Mouse (Mus musculus) spleen, postnatal 4 days (tissue): ENCODE data around the gene Efcab2.
A peak's percentile ranks its signal among the peaks of the same experiment; 100 is the strongest.

Experiments
- DNase-seq, 2 experiments: peaks; one replicate each; pipeline ENCODE4 v3.0.0; 2022; ENCODE audit warnings: low spot score in 2 of 2

Efcab2 gene

GRCm38 (mm10) chr1:178405951-178406711 is at the start of gene Efcab2:
Gene Efcab2, plus strand, starts transcription at chr1:178406085.
- peak; percentile 91 to 95 for DNase-seq

DNA sequence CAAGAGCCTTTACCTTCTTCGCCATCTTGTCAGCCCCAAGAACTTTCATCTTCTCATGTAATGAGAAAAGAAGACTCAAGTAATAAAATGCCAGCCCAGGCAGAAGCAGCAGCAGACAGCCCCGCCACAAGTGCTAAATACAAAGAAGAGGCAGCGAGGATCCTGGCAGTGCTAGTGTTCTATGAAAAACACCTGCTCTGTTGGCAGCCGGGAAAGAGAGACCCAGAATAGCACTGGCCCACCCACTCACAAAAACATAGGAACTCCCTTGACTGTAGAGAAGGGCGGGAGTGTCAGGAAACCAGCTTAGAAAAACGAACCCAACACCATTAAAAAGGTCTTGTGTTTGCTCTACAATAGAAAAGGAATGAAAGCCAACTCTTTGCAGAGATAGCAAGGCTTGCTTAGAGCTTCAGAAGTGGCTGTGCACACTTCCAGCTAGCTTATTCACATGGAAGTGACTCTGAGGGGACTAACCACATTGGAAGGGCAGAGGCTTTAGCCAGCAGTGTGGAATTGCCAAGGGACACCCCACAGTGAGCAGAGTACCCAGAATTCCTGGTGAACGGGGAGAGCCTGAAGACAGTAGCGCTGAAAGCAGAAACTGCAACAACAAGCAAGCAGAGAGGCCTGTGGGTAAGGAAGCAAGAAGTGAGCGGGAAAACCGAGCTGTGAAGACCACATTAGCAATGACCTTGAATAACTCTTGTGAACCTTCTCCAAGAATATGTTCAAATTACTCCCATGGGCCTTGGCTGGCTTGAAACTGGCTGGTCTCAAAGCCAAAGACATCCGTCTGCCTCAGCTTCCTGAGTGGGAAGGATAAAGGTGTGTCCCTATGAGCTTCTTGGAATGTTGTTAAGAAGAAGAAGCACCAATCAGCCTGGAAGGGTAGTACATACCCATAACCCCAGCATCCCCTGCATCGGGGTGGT is 47.8 kb upstream of the Efcab2 start:
- no peak for DNase-seq

DNA sequence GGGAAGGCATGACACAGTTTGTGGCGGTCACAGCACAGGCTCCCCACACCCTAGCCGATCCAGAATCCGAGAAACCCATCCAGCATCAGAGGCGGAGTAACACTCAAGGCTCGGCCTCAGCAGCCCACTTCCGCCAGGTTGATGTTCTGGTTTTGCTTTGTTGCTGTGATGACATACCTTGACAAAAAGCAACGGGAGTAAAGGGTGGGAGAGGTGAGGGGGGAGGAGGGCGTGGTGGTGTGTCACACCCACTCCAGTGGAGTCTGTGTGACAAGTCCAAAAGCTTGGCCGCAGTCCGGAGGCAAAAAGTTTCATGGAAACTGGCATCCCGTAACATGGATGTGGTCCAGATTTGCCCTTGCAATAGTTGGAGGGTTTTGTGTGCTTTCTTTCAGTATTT is 45.6 kb upstream of the Efcab2 start:
- no peak for DNase-seq

DNA sequence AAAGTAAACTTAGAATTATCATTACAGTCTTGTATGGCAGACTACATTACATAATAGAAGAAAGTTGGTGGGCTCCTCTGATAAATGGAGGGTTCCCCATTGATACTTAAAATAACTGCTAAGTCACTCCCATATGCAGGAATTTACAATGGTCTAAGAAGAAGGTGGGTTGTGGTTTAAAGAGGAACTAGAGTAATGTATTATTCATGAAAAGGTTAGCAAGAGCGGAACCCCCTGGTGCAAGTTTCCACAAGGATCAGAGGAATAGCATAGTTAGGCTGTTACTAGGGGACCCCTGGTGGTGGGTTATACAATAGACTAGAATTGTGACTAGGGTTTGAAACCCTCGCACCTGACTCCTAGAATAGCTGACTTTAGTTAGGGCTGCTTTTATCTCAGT is 45.2 kb upstream of the Efcab2 start:
- DNase-seq, result no peak

DNA sequence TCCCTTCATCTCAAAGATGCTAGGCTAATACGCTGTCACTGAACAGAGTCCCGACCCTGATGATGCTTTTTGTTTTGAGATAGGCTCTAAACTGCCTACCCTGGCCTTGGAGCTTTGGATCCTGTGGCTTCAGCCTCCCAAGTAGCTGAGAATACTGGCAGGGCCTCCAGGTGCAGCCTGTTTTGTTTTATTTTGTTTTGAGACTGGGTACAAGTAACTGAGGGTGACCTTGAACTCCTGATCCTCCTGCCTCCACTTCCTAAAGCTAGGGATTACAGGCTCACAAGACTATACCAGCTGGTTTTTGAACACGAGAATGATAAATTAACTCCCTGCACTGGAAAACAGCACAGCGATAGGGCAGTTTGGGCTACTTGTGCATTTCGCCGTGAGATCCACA is 40.7 kb upstream of the Efcab2 start:
- DNase-seq, result no peak

DNA sequence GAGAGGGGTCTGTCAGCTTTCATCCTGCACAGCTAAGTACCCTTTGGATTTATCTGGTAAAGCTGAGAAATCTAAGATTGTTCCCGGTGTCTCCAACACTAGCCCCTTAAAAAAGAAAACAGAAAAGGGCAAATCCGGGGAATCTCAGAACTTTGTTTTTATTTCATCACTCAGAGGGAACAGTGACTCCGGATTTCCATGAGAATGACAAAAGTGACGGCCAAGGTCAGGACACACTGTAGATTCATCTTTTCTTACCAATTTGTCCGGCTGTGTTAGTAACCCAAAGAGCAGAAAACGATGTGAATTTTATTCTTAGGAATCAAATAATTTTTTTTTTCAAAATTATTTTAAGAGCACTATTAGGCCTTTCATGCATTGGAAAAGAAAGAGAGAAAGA is 37.8 kb upstream of the Efcab2 start:
- DNase-seq, result no peak

- peak; percentile 84 to 92 for DNase-seq
Measured at GRCm38 (mm10) chr1:178368548-178369271, 37.2 kb upstream of the Efcab2 start.

DNA sequence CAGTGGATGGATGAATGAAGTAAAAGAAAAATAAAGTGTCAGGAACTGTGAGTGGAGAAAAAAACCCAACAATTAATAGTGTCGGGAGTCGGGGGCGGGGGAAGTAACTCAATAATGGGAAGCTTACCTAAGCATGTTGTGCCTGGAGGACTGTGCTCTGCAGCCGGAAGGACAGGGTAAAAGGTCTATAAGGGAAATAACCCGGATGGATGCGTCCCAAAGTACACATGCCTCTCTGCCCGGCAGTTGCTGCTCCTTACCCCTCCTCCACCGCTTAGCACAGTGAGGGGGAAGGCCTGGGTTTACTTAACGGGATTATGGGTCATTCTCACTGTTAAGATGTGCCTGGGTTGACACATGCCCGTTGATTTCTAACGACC is 36.6 kb upstream of the Efcab2 start:
- peak; percentile 27 to 70 for DNase-seq

GRCm38 (mm10) chr1:178372681-178373080 is 33.2 kb upstream of the Efcab2 start:
- no peak for DNase-seq

- no peak for DNase-seq
Measured at GRCm38 (mm10) chr1:178375381-178375780, 30.5 kb upstream of the Efcab2 start.

GRCm38 (mm10) chr1:178376061-178376460 is 29.8 kb upstream of the Efcab2 start:
- no peak for DNase-seq

- DNase-seq, result no peak
Measured at GRCm38 (mm10) chr1:178376907-178377306, 29.0 kb upstream of the Efcab2 start.

DNA sequence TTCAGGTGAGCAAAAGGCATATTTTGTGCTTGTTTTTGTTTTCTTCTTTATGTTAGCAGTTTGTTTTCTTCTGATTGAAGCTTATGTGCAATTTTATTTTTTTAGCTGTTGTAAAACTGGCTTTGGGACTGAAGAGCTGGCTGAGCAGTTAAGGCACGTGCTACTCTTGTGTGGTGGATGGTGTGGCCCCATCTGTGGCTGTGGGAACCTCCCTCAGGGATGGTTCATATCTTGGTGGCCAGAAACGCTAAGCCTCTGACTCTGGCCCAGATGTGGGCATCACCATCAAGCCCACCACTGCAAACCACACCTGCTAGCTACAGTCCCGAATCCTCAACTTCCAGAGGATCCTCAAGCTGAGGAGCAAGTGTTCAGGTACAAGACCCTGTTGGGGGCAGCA is 27.8 kb upstream of the Efcab2 start:
- no peak for DNase-seq

GRCm38 (mm10) chr1:178379224-178379623 is 26.7 kb upstream of the Efcab2 start:
- DNase-seq, result no peak

- DNase-seq, result no peak
Measured at GRCm38 (mm10) chr1:178382165-178382564, 23.7 kb upstream of the Efcab2 start.

DNA sequence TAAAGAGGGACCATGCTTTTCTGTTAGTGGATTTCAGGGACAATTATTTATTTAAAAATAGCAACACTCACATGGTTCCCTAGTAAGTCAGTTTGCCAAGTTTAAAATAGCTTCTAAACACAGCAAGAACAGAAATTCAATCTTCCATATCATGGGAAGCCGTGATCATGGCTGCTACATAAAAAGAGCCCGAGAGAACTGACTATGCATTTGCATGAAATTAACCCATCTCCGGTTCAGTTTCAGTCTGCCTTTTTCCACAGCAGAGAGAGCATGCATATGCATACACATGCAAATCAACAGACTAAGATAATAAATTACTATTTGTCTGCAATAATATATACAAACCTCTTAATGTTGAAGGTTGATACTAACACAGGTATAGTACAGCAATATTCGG is 17.1 kb upstream of the Efcab2 start:
- DNase-seq, result no peak

- no peak for DNase-seq
Measured at GRCm38 (mm10) chr1:178389401-178389800, 16.5 kb upstream of the Efcab2 start.

DNA sequence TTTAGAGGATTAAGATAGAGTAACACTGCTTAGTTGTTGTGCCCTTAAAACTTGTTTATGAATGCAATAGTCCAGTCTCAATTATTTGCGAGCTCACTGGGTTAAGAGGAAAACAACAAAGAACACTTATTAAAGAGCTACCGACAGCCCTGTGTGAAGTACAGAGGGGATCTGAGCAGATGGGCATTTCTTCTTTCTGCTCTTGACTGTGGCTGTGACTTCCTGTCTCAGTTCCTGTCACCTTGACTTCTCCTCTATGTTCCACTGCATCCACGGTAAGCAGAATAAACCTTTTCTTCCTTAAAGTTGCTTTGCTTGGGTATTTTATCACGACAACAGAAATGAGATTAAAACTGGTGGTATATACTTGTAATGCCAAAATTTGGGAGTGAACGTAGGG is 12.9 kb upstream of the Efcab2 start:
- no peak for DNase-seq

- DNase-seq, result no peak
Measured at GRCm38 (mm10) chr1:178395091-178395490, 10.8 kb upstream of the Efcab2 start.

- no peak for DNase-seq
Measured at GRCm38 (mm10) chr1:178396383-178396782, 9.5 kb upstream of the Efcab2 start.

GRCm38 (mm10) chr1:178399879-178400278 is 6.0 kb upstream of the Efcab2 start:
- DNase-seq, result no peak

- DNase-seq, result no peak
Measured at GRCm38 (mm10) chr1:178400652-178401051, 5.2 kb upstream of the Efcab2 start.
